Mouse (Mus musculus) MEL (cell line): ENCODE measurements around the gene Fkbp10. TPM values are rescaled to one million over a fixed set of nuclear protein-coding genes. Genes with fewer than 3 reads are reported as not detected.

ENCODE experiments used
- DNase-seq: peaks from one replicate; pipeline ENCODE4 v3.0.0; 2011; ENCODE audit warnings: low read depth, low spot score
- H3K27ac ChIP-seq: 2 replicates; pipeline ENCODE4 v1.5.1; 2012; ENCODE audit warnings: low read depth, mild to moderate bottlenecking, control low read depth, low read length, moderate library complexity; ENCODE audit not compliant: control insufficient read depth
- H3K27me3 ChIP-seq, 2 experiments: fragments of 150-350 bp in 1 of 2; sonication (generic) in 1 of 2; 2 replicates each; pipeline ENCODE4 v1.6.1; 2012; ENCODE audit warnings: low read length in 2 of 2, mild to moderate bottlenecking in 2 of 2, improper control_type of control experiment in 1 of 2, moderate library complexity in 1 of 2; ENCODE audit not compliant: insufficient read depth in 2 of 2, control insufficient read depth in 1 of 2
- H3K36me3 ChIP-seq, 2 experiments: 2 replicates each; pipeline ENCODE4 v1.6.1; 2012 to 2014; ENCODE audit warnings: low read length in 2 of 2, improper control_type of control experiment in 1 of 2, inconsistent platforms in 1 of 2, mild to moderate bottlenecking in 1 of 2; ENCODE audit not compliant: insufficient read depth in 2 of 2, control insufficient read depth in 1 of 2
- H3K4me1 ChIP-seq, 2 experiments: fragments of 150-350 bp in 1 of 2; sonication (generic) in 1 of 2; 2 replicates each; pipeline ENCODE4 v1.6.1; 2012; ENCODE audit warnings: low read length in 2 of 2, improper control_type of control experiment in 1 of 2, mild to moderate bottlenecking in 1 of 2; ENCODE audit not compliant: insufficient read depth in 2 of 2, control insufficient read depth in 1 of 2
- H3K4me3 ChIP-seq, 2 experiments: fragments of 150-350 bp in 1 of 2; sonication (generic) in 1 of 2; 2 replicates each; pipeline ENCODE4 v1.5.1; 2012; ENCODE audit warnings: low read depth in 2 of 2, low read length in 2 of 2, mild to moderate bottlenecking in 2 of 2, moderate library complexity in 2 of 2, control low read depth in 1 of 2, improper control_type of control experiment in 1 of 2; ENCODE audit not compliant: control insufficient read depth in 1 of 2, insufficient read depth in 1 of 2
- H3K79me2 ChIP-seq: 2 replicates; pipeline ENCODE4 v1.6.1; 2012; ENCODE audit warnings: mild to moderate bottlenecking, low read length, moderate library complexity; ENCODE audit not compliant: control insufficient read depth, poor library complexity, insufficient read depth
- H3K9ac ChIP-seq: 2 replicates; pipeline ENCODE4 v1.6.1; 2012; ENCODE audit warnings: low read depth, mild to moderate bottlenecking, control low read depth, low read length, moderate library complexity; ENCODE audit not compliant: control insufficient read depth, poor library complexity, severe bottlenecking
- H3K9me3 ChIP-seq: fragments of 150-350 bp; sonication (generic); replicated peaks from 2 replicates; pipeline ENCODE4 v1.6.1; 2012; ENCODE audit warnings: mild to moderate bottlenecking, low read length, improper control_type of control experiment, moderate library complexity; ENCODE audit not compliant: insufficient read depth
- BHLHE40 ChIP-seq: IDR thresholded peaks from 2 replicates; pipeline ENCODE4 v1.6.1; 2012; ENCODE audit warnings: low read depth, mild to moderate bottlenecking, inconsistent platforms, low read length, improper control_type of control experiment, borderline replicate concordance
- CHD1 ChIP-seq: IDR thresholded peaks from 2 replicates; pipeline ENCODE4 v1.6.1; 2012; ENCODE audit warnings: low read depth, mild to moderate bottlenecking, inconsistent platforms, low read length, improper control_type of control experiment
- CHD2 ChIP-seq: IDR thresholded peaks from 2 replicates; pipeline ENCODE4 v1.6.1; 2011; ENCODE audit warnings: low read length, improper control_type of control experiment
- CTCF ChIP-seq, 3 experiments: IDR thresholded peaks in 2 of 3; conservative IDR thresholded peaks in 1 of 3; 2 replicates each; pipeline ENCODE4 v1.5.1; 2011 to 2012; ENCODE audit warnings: low read length in 3 of 3, low read depth in 2 of 3, mild to moderate bottlenecking in 2 of 3, improper control_type of control experiment in 1 of 3, inconsistent platforms in 1 of 3, mixed read lengths in 1 of 3, moderate library complexity in 1 of 3; ENCODE audit not compliant: control insufficient read depth in 1 of 3, insufficient read depth in 1 of 3, poor library complexity in 1 of 3, severe bottlenecking in 1 of 3
- ELF1 ChIP-seq: IDR thresholded peaks from 2 replicates; pipeline ENCODE4 v1.6.1; 2014; ENCODE audit warnings: low read depth, mild to moderate bottlenecking, inconsistent platforms, low read length, improper control_type of control experiment, moderate library complexity
- EP300 ChIP-seq, 2 experiments: IDR thresholded peaks; 2 replicates each; pipeline ENCODE4 v1.6.1; 2011; ENCODE audit warnings: improper control_type of control experiment in 2 of 2, low read length in 2 of 2, low read depth in 1 of 2, mild to moderate bottlenecking in 1 of 2
- ETS1 ChIP-seq: IDR thresholded peaks from 2 replicates; pipeline ENCODE4 v1.6.1; 2012; ENCODE audit warnings: low read depth, mild to moderate bottlenecking, inconsistent platforms, low read length, improper control_type of control experiment, moderate library complexity
- HCFC1 ChIP-seq: IDR thresholded peaks from 2 replicates; pipeline ENCODE4 v1.6.1; 2012; ENCODE audit warnings: low read depth, mild to moderate bottlenecking, inconsistent platforms, low read length, improper control_type of control experiment, moderate library complexity
- MXI1 ChIP-seq: IDR thresholded peaks from 2 replicates; pipeline ENCODE4 v1.6.1; 2011; ENCODE audit warnings: mild to moderate bottlenecking, low read depth, low read length, improper control_type of control experiment
- MYC ChIP-seq: IDR thresholded peaks from 2 replicates; pipeline ENCODE4 v1.6.1; 2011; ENCODE audit warnings: low read depth, mild to moderate bottlenecking, low read length, improper control_type of control experiment, moderate library complexity
- NRF1 ChIP-seq: IDR thresholded peaks from 2 replicates; pipeline ENCODE4 v1.6.1; 2014; ENCODE audit warnings: low read depth, mild to moderate bottlenecking, inconsistent platforms, low read length, improper control_type of control experiment, moderate library complexity; ENCODE audit not compliant: poor library complexity, insufficient read depth, severe bottlenecking
- POLR2A ChIP-seq, 2 experiments: IDR thresholded peaks; 2 replicates each; pipeline ENCODE4 v1.6.1; 2011 to 2012; ENCODE audit warnings: low read length in 2 of 2, mild to moderate bottlenecking in 2 of 2, control low read depth in 1 of 2, improper control_type of control experiment in 1 of 2, low read depth in 1 of 2, moderate library complexity in 1 of 2; ENCODE audit not compliant: control insufficient read depth in 1 of 2, insufficient read depth in 1 of 2, poor library complexity in 1 of 2
- POLR2AphosphoS2 ChIP-seq: IDR thresholded peaks from 2 replicates; pipeline ENCODE4 v1.6.1; 2011; ENCODE audit warnings: low read length, improper control_type of control experiment
- POLR2AphosphoS5 ChIP-seq: IDR thresholded peaks from 2 replicates; pipeline ENCODE4 v1.6.1; 2012; ENCODE audit warnings: low read depth, borderline replicate concordance, mild to moderate bottlenecking, inconsistent platforms, low read length, moderate library complexity, mixed read lengths
- RAD21 ChIP-seq: IDR thresholded peaks from 2 replicates; pipeline ENCODE4 v1.6.1; 2011; ENCODE audit warnings: mild to moderate bottlenecking, low read depth, low read length, improper control_type of control experiment
- RCOR1 ChIP-seq: IDR thresholded peaks from 2 replicates; pipeline ENCODE4 v1.6.1; 2012; ENCODE audit warnings: low read depth, mild to moderate bottlenecking, inconsistent platforms, low read length, improper control_type of control experiment
- TBP ChIP-seq: IDR thresholded peaks from 2 replicates; pipeline ENCODE4 v1.8.0; 2011; ENCODE audit warnings: low read depth, low read length, improper control_type of control experiment
- TCF12 ChIP-seq: IDR thresholded peaks from 2 replicates; pipeline ENCODE4 v1.6.1; 2014; ENCODE audit warnings: low read depth, mild to moderate bottlenecking, inconsistent platforms, low read length, improper control_type of control experiment, moderate library complexity
- USF1 ChIP-seq: IDR thresholded peaks from 2 replicates; pipeline ENCODE4 v1.6.1; 2014; ENCODE audit warnings: low read depth, mild to moderate bottlenecking, inconsistent platforms, low read length, improper control_type of control experiment, moderate library complexity
- USF2 ChIP-seq, 2 experiments: IDR thresholded peaks; 2 replicates each; pipeline ENCODE4 v1.6.1; 2011 to 2012; ENCODE audit warnings: improper control_type of control experiment in 2 of 2, low read length in 2 of 2, borderline replicate concordance in 1 of 2, inconsistent platforms in 1 of 2, low read depth in 1 of 2, mild to moderate bottlenecking in 1 of 2; ENCODE audit not compliant: insufficient read depth in 1 of 2
- ZKSCAN1 ChIP-seq: IDR thresholded peaks from 2 replicates; pipeline ENCODE4 v1.6.1; 2012; ENCODE audit warnings: low read depth, mild to moderate bottlenecking, inconsistent platforms, low read length, improper control_type of control experiment, moderate library complexity
- ZNF384 ChIP-seq: IDR thresholded peaks from 2 replicates; pipeline ENCODE4 v1.6.1; 2012; ENCODE audit warnings: low read depth, mild to moderate bottlenecking, inconsistent platforms, low read length, improper control_type of control experiment
- polyA plus RNA-seq, 2 experiments: library from polyadenylated mRNA; stranded (reverse) in 1 of 2; unstranded in 1 of 2; fragments of >175 nt in 1 of 2; fragments of >200 nt in 1 of 2; gene quantifications; 2 replicates each; pipeline versions ENCODE4 v1.2.1 to v1.2.4; 2012; ENCODE audit warnings: low replicate concordance in 2 of 2, low read depth in 1 of 2; ENCODE audit not compliant: insufficient read length in 2 of 2, insufficient read depth in 1 of 2, missing spikeins in 1 of 2
- total RNA-seq: library from RNA; depleted of rRNA; stranded (reverse); fragments of 300-350 nt; gene quantifications from 2 replicates; pipeline ENCODE4 v1.2.3, GENCODE M21; 2012

Fkbp10 gene
- total and polyA plus RNA-seq, 3 experiments: 0.19 to 0.28 TPM; not detected in 1

DNA sequence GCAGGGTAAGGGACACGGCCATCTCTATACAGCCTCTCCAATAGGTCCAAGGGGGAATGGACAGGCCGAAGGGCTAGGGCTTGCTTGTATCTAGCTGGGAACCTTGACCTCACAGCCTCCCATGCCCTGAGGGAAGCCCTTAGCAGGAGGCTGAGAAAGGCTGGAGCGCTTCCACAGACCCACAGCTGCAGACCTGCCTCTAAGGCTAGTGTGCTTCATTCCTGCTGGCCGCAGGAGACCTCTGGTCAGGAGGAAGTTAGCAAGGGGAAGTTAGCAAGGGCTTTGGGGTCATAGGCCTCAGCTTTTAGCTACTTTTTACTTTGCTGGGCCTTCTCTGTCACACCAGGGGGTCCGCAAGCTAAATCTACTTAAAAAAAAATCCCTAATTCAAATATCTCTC, 37.1 kb upstream of the Fkbp10 start:
- TF ChIP-seq USF2 (IDR thresholded peaks at IDR 0.05; ENCODE audit: borderline replicate concordance in 1 of 2, insufficient read depth in 1 of 2, low read depth in 1 of 2, low read length in 2 of 2) (no peak), ETS1 (no peak), RCOR1 (no peak), CHD1 (no peak), ZKSCAN1 (no peak), CHD2 (no peak), TCF12 (no peak), EP300 (IDR thresholded peaks at IDR 0.05; ENCODE audit: low read depth in 1 of 2, low read length in 2 of 2) (no peak), MXI1 (no peak), TBP (no peak), CTCF (IDR thresholded peaks at IDR 0.05 in 2 of 3, conservative IDR thresholded peaks at IDR 0.05 in 1 of 3; ENCODE audit: control insufficient read depth in 1 of 3, insufficient read depth in 1 of 3, low read depth in 2 of 3, low read length in 3 of 3, poor library complexity in 1 of 3, severe bottlenecking in 1 of 3) (no peak), MYC (no peak), HCFC1 (no peak), POLR2A (IDR thresholded peaks at IDR 0.05; ENCODE audit: control insufficient read depth in 1 of 2, insufficient read depth in 1 of 2, low read depth in 1 of 2, low read length in 2 of 2, poor library complexity in 1 of 2) (no peak), ZNF384 (no peak), NRF1 (no peak), RAD21 (no peak)
- Histone ChIP-seq H3K79me2 (no peaks in the 10 kb centered on the region), H3K4me3 (no peak overlapping the region), H3K36me3 (no peaks in the 10 kb centered on the region), H3K27me3 (no peaks in the 10 kb centered on the region), H3K27ac (no peak overlapping the region), H3K9me3 (no peaks in the 10 kb centered on the region), H3K4me1 (no peaks in the 10 kb centered on the region), H3K9ac (no peak overlapping the region)
- no peak for DNase-seq

DNA sequence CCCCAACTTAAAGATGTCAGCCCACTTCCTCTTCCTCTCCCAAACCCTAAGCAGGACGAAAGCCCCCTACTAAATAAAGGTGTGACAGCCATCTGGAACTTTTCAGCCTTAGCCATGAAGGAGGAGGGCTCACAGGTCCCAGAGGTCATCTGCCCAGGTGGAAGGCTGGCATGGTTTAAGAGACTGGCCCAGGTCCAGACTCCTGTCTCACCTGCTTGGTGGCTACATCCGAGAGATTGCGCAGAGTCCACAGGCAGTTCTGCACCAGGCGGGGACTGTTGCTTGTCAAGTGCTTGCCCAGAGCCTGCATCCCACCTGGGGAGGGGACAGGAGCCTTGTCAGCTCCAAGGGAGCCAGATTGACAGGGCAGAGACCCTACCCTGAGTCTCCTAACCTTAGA, 36.2 kb upstream of the Fkbp10 start:
- H3K4me3 ChIP-seq: no peak overlapping the region
- no peak overlapping the region for H3K27ac ChIP-seq
- no peaks in the 10 kb centered on the region for H3K4me1 ChIP-seq
- no peaks in the 10 kb centered on the region for H3K79me2 ChIP-seq
- H3K36me3 ChIP-seq: no peaks in the 10 kb centered on the region
- H3K9me3 ChIP-seq: no peaks in the 10 kb centered on the region
- no peak overlapping the region for H3K9ac ChIP-seq
- TF ChIP-seq POLR2AphosphoS2: no peak
- TF ChIP-seq HCFC1: no peak
- no peak for TF ChIP-seq NRF1
- no peak for TF ChIP-seq BHLHE40
- TF ChIP-seq ETS1: no peak
- no peak for TF ChIP-seq MYC
- no peak for TF ChIP-seq POLR2AphosphoS5
- TF ChIP-seq RAD21: no peak
- TF ChIP-seq USF1: no peak
- no peak for TF ChIP-seq EP300 (IDR thresholded peaks at IDR 0.05; ENCODE audit: low read depth in 1 of 2, low read length in 2 of 2)
- TF ChIP-seq ELF1: no peak
- TF ChIP-seq ZKSCAN1: no peak
- H3K27me3 ChIP-seq: no peaks in the 10 kb centered on the region
- DNase-seq: no peak
